Mouse (Mus musculus) bone marrow, adult 2 months (tissue): ENCODE data around the gene Gpc5.

Experiments used
- CTCF ChIP-seq: fragments of 200-500 bp; IDR thresholded peaks from 2 replicates; pipeline ENCODE4 v1.5.1; 2011; ENCODE audit warnings: low read length, control low read depth; ENCODE audit not compliant: control insufficient read depth, insufficient read depth
- POLR2A ChIP-seq: fragments of 200-500 bp; IDR thresholded peaks from 2 replicates; pipeline ENCODE4 v1.6.1; 2011; ENCODE audit warnings: low read depth, mild to moderate bottlenecking, control low read depth, low read length, borderline replicate concordance; ENCODE audit not compliant: control insufficient read depth

GRCm38 (mm10) chr14:115253685-115254084 lies 161.7 kb downstream of the Gpc5 start:
- TF ChIP-seq POLR2A (no peak), CTCF (no peak)
